Mouse (Mus musculus) CH12.LX (cell line): ENCODE measurements at regions not wholly inside any gene's neighbourhood (a gene's known extent, or its start where the extent isn't known, plus 50 kb on each side); places are given as distances from the start of the nearest gene placed in this dataset.

Source experiments
- DNase-seq: peaks from one replicate; pipeline ENCODE4 v3.0.0-alpha.2; 2013; ENCODE audit errors: extremely low read depth
- H3K27ac ChIP-seq: 2 replicates; pipeline ENCODE4 v1.5.1; 2012; ENCODE audit warnings: low read depth, mild to moderate bottlenecking, control low read depth, moderate library complexity; ENCODE audit not compliant: insufficient read depth
- H3K27me3 ChIP-seq: replicated peaks from 2 replicates; pipeline ENCODE3; 2012; ENCODE audit warnings: inconsistent platforms
- H3K36me3 ChIP-seq, 2 experiments: replicated peaks in 1 of 2; 2 replicates each; pipeline versions ENCODE3 to v1.6.1; 2012; ENCODE audit warnings: inconsistent platforms in 1 of 2, low read length in 1 of 2, mild to moderate bottlenecking in 1 of 2, mixed read lengths in 1 of 2, moderate library complexity in 1 of 2; ENCODE audit not compliant: control insufficient read depth in 1 of 2, insufficient read depth in 1 of 2
- H3K4me1 ChIP-seq, 2 experiments: 2 replicates each; pipeline ENCODE4 v1.6.1; 2012; ENCODE audit warnings: inconsistent platforms in 1 of 2, moderate library complexity in 1 of 2; ENCODE audit not compliant: insufficient read depth in 2 of 2, control insufficient read depth in 1 of 2
- H3K4me2 ChIP-seq: 2 replicates; pipeline ENCODE4 v1.6.1; 2012; ENCODE audit warnings: low read depth, mild to moderate bottlenecking, control low read depth; ENCODE audit not compliant: poor library complexity, insufficient read depth, severe bottlenecking
- H3K4me3 ChIP-seq, 3 experiments: fragments of 150-350 bp in 1 of 3; sonication (generic) in 1 of 3; replicated peaks in 1 of 3; 2 replicates each; pipeline versions ENCODE3 to v1.5.1; 2011 to 2012; ENCODE audit warnings: low read depth in 2 of 3, low read length in 2 of 3, mild to moderate bottlenecking in 2 of 3, moderate library complexity in 2 of 3, control low read depth in 1 of 3, improper control_type of control experiment in 1 of 3, inconsistent platforms in 1 of 3, mixed read lengths in 1 of 3; ENCODE audit not compliant: poor library complexity in 1 of 3
- H3K79me2 ChIP-seq: replicated peaks from 2 replicates; pipeline ENCODE4 v1.6.1; 2012; ENCODE audit warnings: mild to moderate bottlenecking, moderate library complexity; ENCODE audit not compliant: control insufficient read depth, poor library complexity, insufficient read depth, severe bottlenecking; ENCODE audit errors: extremely low read depth
- H3K9ac ChIP-seq: 2 replicates; pipeline ENCODE4 v1.6.1; 2012; ENCODE audit warnings: low read depth, mild to moderate bottlenecking, control low read depth, moderate library complexity; ENCODE audit not compliant: insufficient read depth
- H3K9me3 ChIP-seq: replicated peaks from 2 replicates; pipeline ENCODE3; 2012; ENCODE audit warnings: low read length, inconsistent platforms, mixed read lengths
- CHD1 ChIP-seq: IDR thresholded peaks from 2 replicates; pipeline ENCODE4 v1.6.1; 2012; ENCODE audit warnings: low read depth, low read length, improper control_type of control experiment, inconsistent platforms
- CTCF ChIP-seq, 2 experiments: IDR thresholded peaks in 1 of 2; conservative IDR thresholded peaks in 1 of 2; 2 replicates each; pipeline ENCODE4 v1.5.1; 2011 to 2012; ENCODE audit warnings: low read depth in 2 of 2, low read length in 2 of 2, improper control_type of control experiment in 1 of 2, inconsistent platforms in 1 of 2, mild to moderate bottlenecking in 1 of 2, moderate library complexity in 1 of 2
- E2F4 ChIP-seq: IDR thresholded peaks from 2 replicates; pipeline ENCODE4 v1.6.1; 2011; ENCODE audit warnings: low read depth, low read length, improper control_type of control experiment; ENCODE audit not compliant: insufficient replicate concordance
- ELF1 ChIP-seq: IDR thresholded peaks from 2 replicates; pipeline ENCODE4 v1.6.1; 2014; ENCODE audit warnings: low read depth, mild to moderate bottlenecking, inconsistent platforms, low read length, improper control_type of control experiment
- EP300 ChIP-seq: IDR thresholded peaks from 2 replicates; pipeline ENCODE4 v1.6.1; 2011; ENCODE audit warnings: low read length, improper control_type of control experiment
- ETS1 ChIP-seq: conservative IDR thresholded peaks from 2 replicates; pipeline ENCODE4 v1.6.1; 2012; ENCODE audit warnings: low read depth, mild to moderate bottlenecking, inconsistent platforms, low read length, improper control_type of control experiment, moderate library complexity
- HCFC1 ChIP-seq: IDR thresholded peaks from 2 replicates; pipeline ENCODE4 v1.6.1; 2012; ENCODE audit warnings: low read depth, mild to moderate bottlenecking, inconsistent platforms, low read length, improper control_type of control experiment
- MAZ ChIP-seq: IDR thresholded peaks from 2 replicates; pipeline ENCODE4 v1.6.1; 2012; ENCODE audit warnings: low read depth, mild to moderate bottlenecking, inconsistent platforms, low read length, improper control_type of control experiment, moderate library complexity
- MYC ChIP-seq: IDR thresholded peaks from 2 replicates; pipeline ENCODE4 v1.6.1; 2011; ENCODE audit warnings: low read depth, mild to moderate bottlenecking, improper control_type of control experiment, low read length
- NELFE ChIP-seq: IDR thresholded peaks from 2 replicates; pipeline ENCODE4 v1.6.1; 2011; ENCODE audit warnings: low read depth, low read length, improper control_type of control experiment
- POLR2A ChIP-seq: IDR thresholded peaks from 2 replicates; pipeline ENCODE4 v1.6.1; 2011; ENCODE audit warnings: low read depth, mild to moderate bottlenecking, improper control_type of control experiment, low read length
- RAD21 ChIP-seq: IDR thresholded peaks from 2 replicates; pipeline ENCODE4 v1.6.1; 2011; ENCODE audit warnings: low read depth, mild to moderate bottlenecking, low read length, improper control_type of control experiment, moderate library complexity
- RCOR1 ChIP-seq: conservative IDR thresholded peaks from 2 replicates; pipeline ENCODE4 v1.6.1; 2012; ENCODE audit warnings: low read depth, mild to moderate bottlenecking, inconsistent platforms, low read length, improper control_type of control experiment
- USF1 ChIP-seq: IDR thresholded peaks from 2 replicates; pipeline ENCODE4 v1.6.1; 2014; ENCODE audit warnings: low read depth, mild to moderate bottlenecking, inconsistent platforms, low read length, improper control_type of control experiment
- USF2 ChIP-seq: conservative IDR thresholded peaks from 2 replicates; pipeline ENCODE4 v1.6.1; 2011; ENCODE audit warnings: low read depth, low read length, improper control_type of control experiment
- ZNF384 ChIP-seq: IDR thresholded peaks from 2 replicates; pipeline ENCODE4 v1.6.1; 2012; ENCODE audit warnings: low read depth, low read length, improper control_type of control experiment, inconsistent platforms
- dilution Hi-C: fragments of 300-500 bp; cut with MboI; formaldehyde crosslinking; loops from 2 replicates; pipeline ENCODE4 v1.14.3; 2020; ENCODE audit warnings: low sequenced_read_pairs; ENCODE audit not compliant: extremely low pct_unique_long_range_greater_than_20kb, extremely low pct_ligation_motif_present
- in situ Hi-C: fragments of 300-500 bp; cut with MboI; formaldehyde crosslinking; loops from 3 replicates; pipeline ENCODE4 v1.14.3; 2019; ENCODE audit warnings: low sequenced_read_pairs, low pct_ligation_motif_present, low pct_unique_long_range_greater_than_20kb, mixed read lengths

GRCm38 (mm10) chr3:148744651-148745050 lies 245.7 kb downstream of the Adgrl2 start:
- H3K27ac ChIP-seq, result no peak overlapping the region
- H3K9me3 ChIP-seq, result no peaks in the 10 kb centered on the region
- in situ Hi-C loops, result no loop called here
- no peaks in the 10 kb centered on the region for H3K27me3 ChIP-seq
- no peak for DNase-seq
- no peak overlapping the region for H3K9ac ChIP-seq
- H3K4me1 ChIP-seq, result no peaks in the 10 kb centered on the region
- dilution Hi-C loops, result no loop called here
- no peaks in the 10 kb centered on the region for H3K79me2 ChIP-seq
- H3K36me3 ChIP-seq, result no peaks in the 10 kb centered on the region
- no peak overlapping the region for H3K4me2 ChIP-seq
- no peak overlapping the region for H3K4me3 ChIP-seq
- TF ChIP-seq EP300, result no peak
- no peak for TF ChIP-seq USF2
- TF ChIP-seq RCOR1, result no peak
- no peak for TF ChIP-seq NELFE
- no peak for TF ChIP-seq E2F4
- TF ChIP-seq USF1, result no peak
- TF ChIP-seq HCFC1, result no peak
- TF ChIP-seq ZNF384, result no peak
- TF ChIP-seq POLR2A, result no peak
- no peak for TF ChIP-seq CTCF (conservative IDR thresholded peaks at IDR 0.05 in 1 of 2, IDR thresholded peaks at IDR 0.05 in 1 of 2; ENCODE audit: low read depth in 2 of 2, low read length in 2 of 2)
- no peak for TF ChIP-seq ELF1
- TF ChIP-seq MAZ, result no peak
- no peak for TF ChIP-seq RAD21
- no peak for TF ChIP-seq ETS1

- TF ChIP-seq MYC, result no peak
- TF ChIP-seq CHD1, result no peak
- Histone ChIP-seq H3K9me3 (no peaks in the 10 kb centered on the region), H3K27me3 (no peaks in the 10 kb centered on the region), H3K9ac (no peak overlapping the region), H3K27ac (no peak overlapping the region), H3K4me2 (no peak overlapping the region), H3K4me3 (no peak overlapping the region), H3K4me1 (peaks cover 2 to 9% of the 10 kb centered on the region in 2 experiments; a peak in 3 of 4 replicates), H3K79me2 (no peaks in the 10 kb centered on the region), H3K36me3 (no peaks in the 10 kb centered on the region)
- dilution Hi-C loops, result no loop called here
- no peak for DNase-seq
- in situ Hi-C loops, result no loop called here
These were observed 256.1 kb downstream of the Adgrl2 start for GRCm38 (mm10) chr3:148734194-148734749.
